Mouse (Mus musculus) hindbrain, embryonic 13.5 days (tissue): Measurements from ENCODE around the gene Prkaca. TPM values are rescaled to one million over a fixed set of nuclear protein-coding genes. Genes with fewer than 3 reads are reported as not detected.
A peak's percentile ranks its signal among the peaks of the same experiment; 100 is the strongest.

Source experiments
- ATAC-seq: fragments of 200-750 bp; cut with Nextera tagmentation; 2 replicates; pipeline ENCODE4 v1.8.0; 2017; ENCODE audit warnings: moderate TSS enrichment; ENCODE audit not compliant: low FRiP score
- H3K27ac ChIP-seq: fragments of 300-500 bp; sonication (generic); 2 replicates; pipeline ENCODE4 v1.5.1; 2015; ENCODE audit warnings: inconsistent platforms, mild to moderate bottlenecking, moderate library complexity
- H3K27me3 ChIP-seq: fragments of 300-500 bp; sonication (generic); 2 replicates; pipeline ENCODE4 v1.6.1; 2015; ENCODE audit warnings: mild to moderate bottlenecking, inconsistent platforms
- H3K36me3 ChIP-seq: fragments of 300-500 bp; sonication (generic); 2 replicates; pipeline ENCODE4 v1.6.1; 2015; ENCODE audit warnings: mild to moderate bottlenecking, inconsistent platforms
- H3K4me1 ChIP-seq: fragments of 300-500 bp; sonication (generic); replicated peaks from 2 replicates; pipeline ENCODE4 v1.6.1; 2015; ENCODE audit warnings: inconsistent platforms
- H3K4me2 ChIP-seq: fragments of 300-500 bp; sonication (generic); 2 replicates; pipeline ENCODE4 v1.6.1; 2015; ENCODE audit warnings: inconsistent platforms, mild to moderate bottlenecking, moderate library complexity
- H3K4me3 ChIP-seq: fragments of 300-500 bp; sonication (generic); 2 replicates; pipeline ENCODE4 v1.5.1; 2015; ENCODE audit warnings: mild to moderate bottlenecking, inconsistent platforms
- H3K9ac ChIP-seq: fragments of 300-500 bp; sonication (generic); 2 replicates; pipeline ENCODE4 v1.6.1; 2015; ENCODE audit warnings: mild to moderate bottlenecking, inconsistent platforms
- H3K9me3 ChIP-seq: fragments of 300-500 bp; sonication (generic); 2 replicates; pipeline ENCODE4 v1.6.1; 2016; ENCODE audit warnings: inconsistent platforms
- WGBS: fragments of 180-500 bp; shearing (Covaris S2); methylation state at CpG from one replicate; pipeline ENCODE4 v1.1.7; 2015; 5-methylcytosine and 5-hydroxymethylcytosine counted together
- polyA plus RNA-seq: library from polyadenylated mRNA; unstranded; fragments of >200 nt; fragmentation: Nextera tagmentation; extraction: Ambion mirVana; gene quantifications from 2 replicates; pipeline ENCODE4 v1.2.1, GENCODE M21; 2015

Gene Prkaca
- polyA plus RNA-seq, 1 experiment from 2014 or later: 191 TPM

DNA sequence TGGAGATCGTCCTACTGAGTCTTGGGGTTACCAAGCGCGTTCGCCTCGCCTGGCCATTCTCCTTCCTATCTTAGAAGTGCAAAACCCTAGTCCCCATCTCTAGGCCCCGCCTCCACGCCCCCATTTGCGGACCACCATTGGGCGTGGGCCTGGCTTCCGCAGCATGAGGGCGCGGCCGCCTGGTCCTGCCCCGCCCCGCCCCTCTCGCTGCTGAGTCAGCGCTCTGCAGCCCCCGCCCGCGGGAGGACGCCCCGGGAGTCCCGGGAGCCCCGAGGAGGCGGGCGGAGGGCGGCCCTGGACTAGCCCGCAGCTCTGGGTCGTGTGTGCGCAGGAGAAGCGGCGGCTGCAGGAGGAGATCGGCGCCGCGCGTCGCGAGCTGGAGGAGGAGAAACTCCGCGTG, 53.1 kb downstream of the Prkaca start:
- Histone ChIP-seq H3K9me3 (no peaks in the 10 kb centered on the region), H3K9ac (peak overlapping the region; percentile 72), H3K27me3 (peaks cover 77% of the 10 kb centered on the region), H3K4me1 (peaks cover 18% of the 10 kb centered on the region), H3K4me3 (peak overlapping the region; percentile 51), H3K36me3 (no peaks in the 10 kb centered on the region), H3K27ac (no peak overlapping the region), H3K4me2 (peak overlapping the region; percentile 86)
- peak; percentile 81 for ATAC-seq
- 1% methylated on average over 38 of the region's 41 CpGs for WGBS

DNA sequence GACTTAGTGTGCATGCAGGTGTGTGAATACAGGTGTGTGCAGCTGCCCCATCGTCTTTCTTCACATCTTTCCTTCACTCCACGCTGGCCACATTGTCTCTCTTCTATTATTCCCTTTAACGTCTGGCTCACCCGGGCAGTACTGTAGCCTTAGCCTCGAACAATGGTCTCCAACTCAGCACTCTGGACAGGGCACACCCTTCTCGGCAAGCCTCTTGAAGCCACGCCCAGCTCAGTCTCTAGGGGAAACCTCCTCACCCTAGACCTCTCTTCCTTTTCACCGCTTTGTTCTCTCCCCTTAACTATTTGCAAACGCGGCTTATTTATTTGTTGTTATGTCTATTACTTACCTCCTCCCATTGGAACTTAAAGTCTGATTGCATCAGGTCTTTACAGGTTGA, 54.7 kb downstream of the Prkaca start:
- Histone ChIP-seq H3K4me2 (no peak overlapping the region), H3K27me3 (peaks cover 61% of the 10 kb centered on the region), H3K4me3 (no peak overlapping the region), H3K36me3 (no peaks in the 10 kb centered on the region), H3K27ac (no peak overlapping the region), H3K9me3 (no peaks in the 10 kb centered on the region), H3K9ac (no peak overlapping the region), H3K4me1 (peaks cover 14% of the 10 kb centered on the region)
- 12% methylated on average over 10 of the region's 10 CpGs for WGBS
- no peak for ATAC-seq

DNA sequence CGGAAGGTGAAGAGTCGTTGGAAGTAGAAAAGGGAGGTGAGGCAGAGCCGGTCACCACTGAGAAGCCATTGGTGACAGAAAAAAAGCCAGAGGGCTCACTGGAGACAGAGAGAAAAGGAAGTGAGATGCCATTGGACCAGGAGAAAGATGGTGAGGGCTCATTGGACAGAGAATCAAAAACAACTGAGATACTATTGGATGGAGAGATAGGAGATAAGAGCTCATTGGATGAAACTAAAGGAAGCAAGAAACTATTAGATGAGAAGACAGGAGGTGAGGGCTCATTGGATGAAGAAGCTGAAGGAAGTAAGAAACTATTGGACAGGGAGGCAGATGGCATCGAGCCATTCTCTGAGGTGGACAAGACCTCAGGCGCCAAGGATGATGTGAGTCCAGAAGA, 56.5 kb downstream of the Prkaca start:
- H3K27ac ChIP-seq: no peak overlapping the region
- no peak overlapping the region for H3K4me3 ChIP-seq
- WGBS: 88% methylated on average over 5 of the region's 5 CpGs
- H3K4me1 ChIP-seq: peaks cover 14% of the 10 kb centered on the region
- H3K36me3 ChIP-seq: no peaks in the 10 kb centered on the region
- H3K27me3 ChIP-seq: peaks cover 48% of the 10 kb centered on the region
- no peak overlapping the region for H3K9ac ChIP-seq
- ATAC-seq: no peak
- H3K9me3 ChIP-seq: no peaks in the 10 kb centered on the region
- no peak overlapping the region for H3K4me2 ChIP-seq

DNA sequence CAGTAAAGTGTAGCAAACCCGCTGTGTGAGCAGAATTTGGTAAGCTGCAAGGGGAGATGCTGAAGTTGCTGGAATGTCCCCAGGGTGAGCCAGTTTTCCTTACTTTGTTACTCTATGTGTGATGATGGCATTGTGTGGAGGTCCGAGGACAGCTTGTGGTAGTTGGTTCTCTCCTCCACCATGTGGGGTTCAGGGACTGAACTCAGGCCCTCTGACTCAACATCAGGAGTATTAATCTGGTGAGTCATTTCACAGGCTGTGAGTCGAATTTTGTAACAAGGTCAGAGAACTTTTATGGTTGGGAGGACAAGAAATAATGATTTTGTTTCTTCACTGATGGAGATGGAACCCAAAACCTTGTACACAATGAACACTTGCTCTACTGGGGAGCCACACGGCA, 60.0 kb downstream of the Prkaca start:
- no peaks in the 10 kb centered on the region for H3K4me1 ChIP-seq
- no peak for ATAC-seq
- H3K4me3 ChIP-seq: no peak overlapping the region
- H3K36me3 ChIP-seq: no peaks in the 10 kb centered on the region
- H3K27ac ChIP-seq: no peak overlapping the region
- H3K9ac ChIP-seq: no peak overlapping the region
- WGBS: 77% methylated on average over 4 of the region's 4 CpGs
- H3K27me3 ChIP-seq: peaks cover 35% of the 10 kb centered on the region
- no peak overlapping the region for H3K4me2 ChIP-seq
- no peaks in the 10 kb centered on the region for H3K9me3 ChIP-seq

DNA sequence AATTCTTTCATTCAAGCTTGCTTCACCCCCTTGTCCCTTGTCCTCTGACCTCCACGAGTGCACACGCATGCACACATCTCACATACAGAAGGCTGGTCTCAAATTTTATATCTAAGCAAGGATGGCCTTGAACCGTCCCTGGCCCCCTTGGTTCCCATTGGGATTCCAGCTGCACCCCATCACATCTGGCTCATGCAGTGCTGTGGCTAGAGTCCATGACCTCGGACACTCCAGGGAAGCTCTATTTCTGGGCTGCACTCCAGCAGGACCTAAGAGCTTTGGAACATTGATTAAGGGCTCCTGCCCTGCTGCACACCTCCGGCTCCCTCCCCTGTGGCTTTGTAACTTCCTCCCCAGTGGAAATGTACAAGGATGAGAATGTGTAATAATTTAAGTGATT, 65.2 kb downstream of the Prkaca start:
- H3K4me3 ChIP-seq: no peak overlapping the region
- 83% methylated on average over 5 of the region's 5 CpGs for WGBS
- peaks cover 14% of the 10 kb centered on the region for H3K4me1 ChIP-seq
- H3K27me3 ChIP-seq: peaks cover 60% of the 10 kb centered on the region
- no peak overlapping the region for H3K27ac ChIP-seq
- ATAC-seq: no peak
- H3K9ac ChIP-seq: no peak overlapping the region
- no peaks in the 10 kb centered on the region for H3K36me3 ChIP-seq
- H3K9me3 ChIP-seq: no peaks in the 10 kb centered on the region
- no peak overlapping the region for H3K4me2 ChIP-seq

DNA sequence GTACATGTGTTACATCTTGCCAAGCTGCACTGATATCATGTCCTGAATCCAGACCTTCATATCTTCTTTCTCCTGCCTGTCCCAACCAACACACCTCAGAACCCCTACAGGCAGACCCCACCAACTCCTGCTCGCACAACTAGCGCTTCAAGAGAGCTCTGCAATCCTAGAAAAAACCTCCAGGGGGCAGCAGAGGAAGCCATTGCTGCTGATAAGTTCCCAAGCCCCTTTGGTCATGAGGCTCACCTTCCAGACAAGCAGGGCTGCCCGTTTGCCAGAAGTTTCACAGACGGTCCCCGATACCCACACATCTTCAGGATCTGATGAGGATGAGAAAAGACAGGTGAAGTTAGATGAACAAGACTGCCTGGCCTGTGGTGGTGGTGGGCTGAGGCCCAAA, 66.3 kb downstream of the Prkaca start:
- Histone ChIP-seq H3K4me2 (no peak overlapping the region), H3K9me3 (no peaks in the 10 kb centered on the region), H3K9ac (no peak overlapping the region), H3K27ac (no peak overlapping the region), H3K27me3 (peaks cover 70% of the 10 kb centered on the region), H3K4me3 (no peak overlapping the region), H3K4me1 (peaks cover 14% of the 10 kb centered on the region), H3K36me3 (no peaks in the 10 kb centered on the region)
- ATAC-seq: no peak; the same call in 1 of the 2 replicates
- 7% methylated on average over 5 of the region's 5 CpGs for WGBS

DNA sequence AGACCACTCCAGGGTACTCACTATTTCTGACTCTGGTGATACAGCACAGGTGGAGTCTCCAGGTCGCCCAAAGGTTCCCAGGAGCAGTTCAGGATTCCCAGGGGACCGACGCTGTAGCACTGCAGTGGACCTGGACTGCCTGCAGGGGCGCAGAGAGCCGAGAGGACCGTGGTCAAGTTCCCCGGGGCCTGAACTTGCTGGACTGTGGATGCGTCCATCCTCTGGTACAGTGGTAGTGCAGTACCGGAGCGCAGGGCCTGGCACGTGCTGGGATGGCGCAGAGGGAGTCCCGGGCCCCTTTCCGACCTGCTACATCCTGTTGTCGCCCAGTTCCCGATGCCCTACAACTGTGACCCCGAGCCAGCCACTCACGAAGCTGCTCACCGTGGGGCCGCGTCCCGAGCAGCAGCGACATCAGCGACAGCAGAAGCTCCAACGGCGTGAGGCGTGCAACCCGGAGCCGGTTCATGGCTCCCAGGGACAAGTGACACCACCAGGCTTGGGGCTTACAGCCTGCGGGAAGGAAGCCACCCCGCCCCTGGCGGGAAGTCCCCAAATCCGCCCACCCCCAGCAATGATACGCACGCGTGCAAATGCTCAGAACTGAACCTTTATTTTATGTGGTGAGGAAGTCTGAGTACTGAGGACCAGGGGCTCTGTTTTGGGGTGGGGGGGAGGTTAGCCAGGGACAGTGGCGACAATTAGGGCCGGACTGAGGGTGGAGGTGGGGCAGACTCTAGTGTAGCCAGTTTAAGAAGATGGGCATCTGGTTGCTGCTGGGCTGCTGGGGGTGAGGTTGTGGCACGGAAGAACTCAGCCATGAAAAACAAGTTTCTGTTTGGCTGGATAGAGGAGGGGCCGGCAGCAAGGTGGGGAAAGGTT, 69.5 kb downstream of the Prkaca start, which contains the start of gene Il27ra:
Il27ra (minus strand) TSS at position 524 of the 882 bp plus-strand sequence.
- Histone ChIP-seq H3K27me3 (peaks cover 80% of the 10 kb centered on the region), H3K9ac (peak within 1 kb of the TSS; percentile 39; the same call in 1 of the 2 replicates), H3K4me3 (peak within 1 kb of the TSS; percentile 27), H3K36me3 (no peaks in the 10 kb centered on the region), H3K27ac (no peak within 1 kb of the TSS), H3K9me3 (no peaks in the 10 kb centered on the region), H3K4me1 (peaks cover 17% of the 10 kb centered on the region), H3K4me2 (peak within 1 kb of the TSS; percentile 54)
- ATAC-seq: peak; percentile 59
- 6% methylated on average over 40 of the region's 40 CpGs for WGBS

DNA sequence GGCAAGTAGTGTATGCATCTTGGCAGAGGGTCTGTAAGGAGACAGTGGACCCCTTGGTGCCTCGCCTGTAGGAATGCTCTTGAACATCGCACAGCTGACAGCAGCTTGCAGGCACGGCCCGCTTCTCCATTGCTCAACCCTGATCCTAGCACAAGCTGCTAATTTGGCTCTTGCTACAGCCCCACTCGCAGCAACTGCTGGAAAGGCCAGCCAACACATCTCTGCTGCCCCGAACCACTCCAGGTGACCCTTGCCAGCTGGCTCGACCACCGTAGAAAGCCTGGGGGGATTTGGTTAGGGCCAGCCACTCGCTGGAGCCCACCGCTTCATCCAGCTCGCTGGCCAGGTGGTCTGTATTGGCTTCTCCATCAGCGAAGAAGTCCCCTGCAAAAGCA, 70.2 kb downstream of the Prkaca start:
- 44% methylated on average over 12 of the region's 12 CpGs for WGBS
- ATAC-seq: no peak
- no peak overlapping the region for H3K9ac ChIP-seq
- no peaks in the 10 kb centered on the region for H3K9me3 ChIP-seq
- no peak overlapping the region for H3K4me3 ChIP-seq
- H3K4me2 ChIP-seq: no peak overlapping the region
- peaks cover 82% of the 10 kb centered on the region for H3K27me3 ChIP-seq
- H3K27ac ChIP-seq: no peak overlapping the region
- peaks cover 17% of the 10 kb centered on the region for H3K4me1 ChIP-seq
- no peaks in the 10 kb centered on the region for H3K36me3 ChIP-seq

DNA sequence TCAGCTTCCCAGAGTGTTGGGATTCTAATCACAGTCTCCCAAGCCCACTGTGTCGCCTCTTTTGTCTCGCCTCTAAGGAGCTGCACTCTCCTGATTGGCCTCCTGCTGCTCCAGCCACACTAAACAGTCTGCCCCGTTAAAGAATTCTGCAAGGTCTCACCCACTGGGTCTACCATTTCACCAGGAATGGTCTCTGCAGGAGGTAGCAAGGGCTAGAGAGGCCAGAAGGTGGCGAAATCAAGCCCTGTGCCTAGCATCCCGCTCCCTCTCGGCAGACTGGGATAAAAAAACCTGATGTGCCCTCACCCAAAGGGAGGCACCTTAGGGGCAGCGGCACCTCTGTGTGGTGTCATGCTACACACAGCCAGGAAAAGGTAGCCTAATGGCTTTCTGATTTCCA, 71.3 kb downstream of the Prkaca start:
- H3K4me2 ChIP-seq: no peak overlapping the region
- H3K9me3 ChIP-seq: no peaks in the 10 kb centered on the region
- no peak overlapping the region for H3K27ac ChIP-seq
- H3K27me3 ChIP-seq: peaks cover 80% of the 10 kb centered on the region
- H3K4me3 ChIP-seq: no peak overlapping the region
- H3K9ac ChIP-seq: no peak overlapping the region
- 4% methylated on average over 7 of the region's 7 CpGs for WGBS
- peaks cover 17% of the 10 kb centered on the region for H3K4me1 ChIP-seq
- no peaks in the 10 kb centered on the region for H3K36me3 ChIP-seq
- ATAC-seq: no peak

DNA sequence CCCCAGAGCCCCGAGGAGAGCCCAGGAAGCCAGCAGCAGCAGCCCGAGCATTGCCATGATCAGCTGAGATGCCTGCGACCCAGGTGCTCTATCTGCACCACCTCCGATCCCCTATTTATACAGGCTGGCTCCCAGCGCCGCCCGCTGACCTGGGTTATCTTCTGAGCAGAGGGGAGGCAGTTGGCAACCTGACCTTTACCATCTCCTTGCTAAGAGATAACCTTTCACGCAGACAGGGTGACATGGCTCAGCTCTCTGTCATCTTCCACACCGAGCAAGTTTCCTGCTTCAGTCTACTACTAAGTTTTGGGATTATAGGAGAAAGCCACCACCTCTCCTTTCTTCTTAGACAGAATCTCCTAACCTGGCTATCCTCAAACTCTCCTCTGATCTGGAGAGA, 72.1 kb downstream of the Prkaca start, which contains the start of gene Rln3:
Rln3 (minus strand) TSS at position 101 of the 400 bp plus-strand sequence.
- no peaks in the 10 kb centered on the region for H3K36me3 ChIP-seq
- H3K9ac ChIP-seq: peak within 1 kb of the TSS; percentile 20; the same call in 1 of the 2 replicates
- peaks cover 17% of the 10 kb centered on the region for H3K4me1 ChIP-seq
- 11% methylated on average over 9 of the region's 9 CpGs for WGBS
- H3K4me3 ChIP-seq: no peak within 1 kb of the TSS
- no peaks in the 10 kb centered on the region for H3K9me3 ChIP-seq
- H3K4me2 ChIP-seq: peak within 1 kb of the TSS; percentile 25; the same call in 1 of the 2 replicates
- no peak for ATAC-seq
- H3K27ac ChIP-seq: no peak within 1 kb of the TSS
- peaks cover 79% of the 10 kb centered on the region for H3K27me3 ChIP-seq
